Mouse (Mus musculus): ENCODE measurements around the gene Sox14.

The Sox14 gene

DNA sequence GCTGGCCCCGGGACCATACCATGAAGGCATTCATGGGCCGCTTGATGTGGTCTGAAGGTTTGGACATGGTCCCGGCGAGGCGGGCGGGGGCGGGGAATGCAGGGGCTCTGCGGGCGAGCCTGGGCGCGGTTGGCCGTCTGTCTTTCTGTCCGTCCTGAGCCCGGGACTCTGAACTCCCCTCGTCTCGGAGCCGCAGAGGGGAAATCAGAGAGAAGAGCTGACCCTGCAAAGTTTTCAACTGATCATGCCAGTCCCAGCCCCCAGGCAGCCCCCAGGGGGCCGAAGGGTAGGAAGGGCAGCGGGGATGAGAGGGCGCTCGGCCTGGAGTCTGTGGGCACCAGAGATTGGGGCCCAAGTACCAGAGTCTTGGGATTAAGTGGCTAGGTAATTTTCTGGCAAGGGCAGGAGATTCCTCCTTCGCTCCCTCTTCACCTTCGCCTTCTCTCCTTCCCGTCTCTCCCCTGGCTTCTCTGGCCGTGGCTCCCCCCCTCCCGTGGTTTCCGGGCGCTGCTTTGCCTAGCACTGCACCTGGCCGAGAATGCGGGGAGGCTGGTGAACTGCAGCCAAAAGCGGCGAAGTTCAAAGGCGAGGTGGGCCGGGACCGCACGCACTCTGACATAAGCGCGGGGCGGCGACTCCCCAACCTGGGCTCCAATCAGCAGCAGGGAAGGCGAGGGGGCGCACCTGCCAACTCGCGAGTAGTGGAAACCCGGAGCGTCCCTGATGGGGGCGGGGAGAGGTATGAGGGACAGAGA, at the start of gene Sox14:
Gene Sox14 (minus strand): TSS at position 553 of the 755 bp plus-strand sequence.
- DNase-seq (ENCODE audit: low read depth, low spot score), result peak; percentile 74

GRCm38 (mm10) chr9:99879311-99879710, 3.3 kb upstream of the Sox14 start:
- DNase-seq (ENCODE audit: low read depth, low spot score), result no peak

DNA sequence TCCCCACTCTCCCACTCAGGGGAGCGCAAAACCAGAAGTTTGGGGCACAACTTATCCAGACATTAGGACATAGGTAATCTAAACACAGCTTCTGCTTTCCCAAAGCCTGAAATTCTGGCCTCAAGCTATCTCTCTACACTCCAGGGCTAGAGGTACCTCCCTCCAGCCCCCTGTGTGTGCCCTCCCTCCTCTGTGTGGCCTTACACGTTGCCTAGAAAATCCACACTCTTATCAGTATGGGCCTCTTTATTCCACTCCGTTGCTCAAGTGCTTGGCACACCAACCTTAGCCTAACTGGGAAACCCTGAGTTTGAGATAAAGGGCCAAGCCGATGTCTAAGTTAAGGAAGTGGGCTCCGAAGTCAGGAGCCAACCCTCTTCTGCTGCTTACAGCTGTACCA, 2.6 kb upstream of the Sox14 start:
- DNase-seq (ENCODE audit: low read depth, low spot score), result no peak

- DNase-seq (ENCODE audit: low read depth, low spot score), result no peak
These were observed 1.1 kb upstream of the Sox14 start for GRCm38 (mm10) chr9:99877056-99877546.

DNA sequence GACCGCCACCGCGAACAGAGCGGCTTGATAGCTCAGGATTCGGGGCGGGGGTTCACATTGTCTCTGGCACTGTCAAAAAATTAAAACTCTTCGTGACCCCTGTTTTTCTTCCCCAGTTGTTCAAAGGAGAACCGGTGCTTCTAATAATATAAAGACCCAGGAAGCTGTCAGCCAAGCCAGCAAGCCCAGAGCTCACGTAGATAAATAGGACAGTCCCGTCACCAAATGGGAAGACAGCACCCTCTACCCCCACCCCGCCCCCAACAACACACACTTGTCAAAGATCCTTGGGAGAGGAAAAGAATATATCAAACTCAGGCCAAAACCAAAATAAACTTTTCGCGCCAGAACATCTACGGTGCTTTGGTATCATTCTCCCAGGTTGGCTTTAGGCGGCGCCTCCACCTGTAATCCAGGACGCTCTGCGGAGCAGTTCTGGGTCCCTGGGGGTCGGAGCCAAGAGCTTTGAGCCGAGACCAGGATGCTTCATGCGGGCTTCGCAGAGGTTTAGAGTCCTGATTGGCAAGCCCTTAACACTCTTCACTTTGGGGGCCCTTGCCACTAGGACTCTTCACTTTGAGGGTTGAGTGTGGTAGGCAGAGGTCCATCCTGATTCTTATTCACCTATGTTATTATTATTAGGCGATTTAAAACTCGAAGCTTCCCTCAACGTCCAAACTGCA, 544 bp upstream of the Sox14 start:
- DNase-seq (ENCODE audit: low read depth, low spot score), result peak; percentile 35

DNA sequence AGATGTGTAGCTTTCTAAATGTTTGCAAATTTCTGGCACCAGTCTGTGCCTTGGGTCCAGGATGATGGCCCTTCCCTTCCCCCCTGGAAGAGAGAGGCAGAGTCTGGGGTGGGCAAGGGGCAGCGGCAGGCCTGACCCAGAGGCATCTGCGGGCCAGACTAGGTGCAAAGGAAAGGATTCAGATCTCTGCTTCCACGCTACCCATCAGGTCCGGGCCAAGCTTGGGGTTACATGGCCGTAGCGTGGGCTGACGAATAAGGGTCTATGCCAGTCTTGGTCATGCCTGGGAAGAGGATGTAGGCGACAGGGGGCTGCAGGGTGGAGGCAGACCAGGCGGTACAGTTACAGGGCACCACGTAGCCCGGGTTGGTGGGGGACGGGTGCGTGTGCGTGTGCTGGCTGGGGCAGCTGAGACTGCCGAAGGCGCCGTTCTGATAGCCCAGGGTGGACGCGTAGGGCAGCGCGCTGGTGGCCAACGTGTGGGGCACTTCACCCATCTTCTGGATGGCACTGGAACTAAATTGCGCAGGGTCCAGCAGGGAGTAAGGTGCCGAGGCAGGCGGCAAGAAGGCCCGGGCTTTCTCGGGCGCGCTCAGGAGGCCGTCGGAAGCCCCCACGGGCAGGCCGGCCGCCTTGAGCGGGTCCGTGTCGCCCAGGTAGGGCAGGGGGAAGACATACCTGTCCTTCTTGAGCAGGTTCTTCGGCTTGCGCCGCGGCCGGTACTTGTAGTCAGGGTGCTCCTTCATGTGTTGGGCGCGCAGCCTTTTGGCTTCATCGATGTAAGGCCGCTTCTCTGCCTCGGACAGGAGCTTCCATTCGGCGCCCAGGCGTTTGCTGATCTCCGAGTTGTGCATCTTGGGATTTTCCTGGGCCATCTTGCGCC, 994 bp downstream of the Sox14 start:
- peak; percentile 53 for DNase-seq (ENCODE audit: low read depth, low spot score)

DNA sequence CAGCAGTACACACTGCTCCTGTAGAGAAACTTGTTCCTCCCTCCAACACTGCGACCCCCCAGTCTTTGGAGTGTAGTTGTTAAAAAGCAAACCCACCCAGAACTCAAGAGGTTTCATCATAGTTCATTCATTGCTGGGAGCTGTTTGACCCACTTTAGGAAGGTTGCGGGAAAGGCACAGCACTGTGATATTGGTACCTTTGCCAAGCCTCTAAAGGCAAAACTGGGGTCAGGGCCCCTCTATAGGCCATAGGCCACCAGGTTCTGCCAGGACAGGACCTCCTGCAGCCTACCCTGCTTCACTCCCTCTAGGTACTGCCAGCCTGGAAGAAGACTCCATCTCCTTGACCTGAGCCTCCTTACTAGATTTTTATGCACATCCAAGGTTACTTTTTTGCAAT, 2.2 kb downstream of the Sox14 start:
- DNase-seq (ENCODE audit: low read depth, low spot score), result no peak

DNA sequence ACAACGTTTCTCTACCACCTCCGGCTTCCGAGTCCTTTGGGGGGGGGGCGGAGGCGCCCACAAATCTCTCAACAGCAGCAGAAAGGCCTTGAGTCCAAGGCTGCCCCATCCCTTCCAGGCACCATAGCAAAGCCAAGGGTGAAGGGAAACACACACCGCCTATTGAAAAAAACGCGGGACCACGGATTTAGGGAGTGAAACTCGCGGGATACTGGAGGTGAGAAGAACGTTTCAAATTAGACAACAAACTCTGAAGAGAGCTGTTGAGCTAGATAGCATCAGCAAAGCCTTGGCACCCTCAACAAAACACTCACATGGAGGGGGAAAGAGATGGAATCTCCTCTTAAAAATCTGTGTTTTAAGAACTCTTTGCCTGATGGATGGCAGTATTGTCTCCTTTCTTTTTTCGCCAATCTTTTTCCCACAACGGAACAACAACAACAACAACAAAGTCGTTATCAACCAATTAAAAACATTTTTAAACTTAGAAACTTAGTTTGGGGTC, 2.8 kb downstream of the Sox14 start:
- peak; percentile 17 for DNase-seq (ENCODE audit: low read depth, low spot score)

DNA sequence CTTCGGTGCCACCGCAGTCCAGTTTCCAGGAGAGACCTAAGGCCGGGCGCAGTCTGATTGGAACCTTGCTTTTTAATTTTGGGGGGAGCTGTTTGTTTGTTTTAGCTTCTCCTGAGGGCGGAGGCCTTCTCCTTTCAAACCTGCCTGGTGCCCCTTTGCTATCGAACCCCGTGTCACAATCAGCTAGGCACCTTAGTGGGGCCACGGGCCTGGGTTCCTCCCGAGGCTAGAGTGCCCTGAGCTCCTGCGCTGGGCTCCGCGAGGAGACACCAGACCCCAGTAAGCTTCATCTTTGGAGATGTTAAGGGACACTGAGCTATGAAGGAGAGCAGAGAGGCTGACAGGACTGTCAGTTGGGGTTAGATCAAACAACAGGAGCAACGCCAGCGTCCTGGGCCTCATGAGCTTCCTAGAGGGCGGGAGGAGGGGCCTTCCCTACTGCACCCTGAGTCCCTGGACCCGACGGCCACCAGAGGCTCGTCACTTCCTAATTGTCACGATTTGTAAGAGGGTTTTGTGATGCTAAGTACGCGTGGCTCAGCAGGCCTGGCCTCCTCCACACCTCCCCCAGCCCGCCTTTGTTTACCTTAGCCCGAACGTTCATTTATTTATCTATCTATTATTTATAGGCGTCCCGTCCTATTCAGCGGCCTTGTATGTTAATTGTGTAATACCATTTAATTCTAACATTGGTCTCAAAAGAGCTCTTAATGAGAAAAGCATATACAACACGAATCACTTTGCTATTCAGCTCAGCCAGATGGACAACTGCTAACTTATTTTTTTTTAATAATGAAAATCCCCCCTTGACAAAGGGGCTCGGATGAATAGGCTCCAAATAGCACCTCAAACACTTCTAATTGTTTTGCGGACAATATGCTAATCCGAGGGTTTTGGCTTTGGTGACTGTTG, 3.5 kb downstream of the Sox14 start:
- DNase-seq (ENCODE audit: low read depth, low spot score), result peak; percentile 78

DNA sequence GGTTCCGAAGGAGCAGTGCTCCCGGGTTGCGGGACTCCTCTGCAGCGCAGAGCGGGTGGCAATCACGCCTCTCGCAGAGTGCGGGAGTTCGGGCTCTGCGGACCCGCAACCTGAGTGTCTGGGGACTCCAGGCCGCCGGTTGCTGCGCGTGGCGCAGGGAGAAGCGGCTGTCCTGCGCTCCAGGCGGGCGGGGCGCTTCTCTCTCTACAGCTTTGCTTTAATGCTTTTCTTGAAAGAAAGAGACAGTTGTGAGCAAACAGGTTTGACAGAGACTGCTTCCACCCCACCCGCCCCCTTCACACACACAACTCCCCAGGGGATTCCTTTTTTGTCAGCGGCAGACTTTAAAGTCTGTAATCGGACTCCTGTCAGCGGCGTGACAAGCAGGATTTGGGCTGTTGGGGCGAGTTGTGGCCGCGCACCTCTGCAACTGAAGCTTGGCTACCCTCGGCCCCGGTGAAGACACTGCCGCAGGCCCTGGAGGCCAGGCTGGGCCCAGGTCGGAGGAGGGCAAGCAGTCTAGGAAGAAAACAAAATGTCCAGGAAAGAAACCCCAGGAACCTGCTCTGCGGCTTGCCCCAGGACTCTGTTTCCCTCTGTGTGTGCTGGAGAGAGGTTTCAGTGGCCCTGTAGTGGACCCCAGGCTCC, 4.3 kb downstream of the Sox14 start:
- peak; percentile 84 for DNase-seq (ENCODE audit: low read depth, low spot score)

DNA sequence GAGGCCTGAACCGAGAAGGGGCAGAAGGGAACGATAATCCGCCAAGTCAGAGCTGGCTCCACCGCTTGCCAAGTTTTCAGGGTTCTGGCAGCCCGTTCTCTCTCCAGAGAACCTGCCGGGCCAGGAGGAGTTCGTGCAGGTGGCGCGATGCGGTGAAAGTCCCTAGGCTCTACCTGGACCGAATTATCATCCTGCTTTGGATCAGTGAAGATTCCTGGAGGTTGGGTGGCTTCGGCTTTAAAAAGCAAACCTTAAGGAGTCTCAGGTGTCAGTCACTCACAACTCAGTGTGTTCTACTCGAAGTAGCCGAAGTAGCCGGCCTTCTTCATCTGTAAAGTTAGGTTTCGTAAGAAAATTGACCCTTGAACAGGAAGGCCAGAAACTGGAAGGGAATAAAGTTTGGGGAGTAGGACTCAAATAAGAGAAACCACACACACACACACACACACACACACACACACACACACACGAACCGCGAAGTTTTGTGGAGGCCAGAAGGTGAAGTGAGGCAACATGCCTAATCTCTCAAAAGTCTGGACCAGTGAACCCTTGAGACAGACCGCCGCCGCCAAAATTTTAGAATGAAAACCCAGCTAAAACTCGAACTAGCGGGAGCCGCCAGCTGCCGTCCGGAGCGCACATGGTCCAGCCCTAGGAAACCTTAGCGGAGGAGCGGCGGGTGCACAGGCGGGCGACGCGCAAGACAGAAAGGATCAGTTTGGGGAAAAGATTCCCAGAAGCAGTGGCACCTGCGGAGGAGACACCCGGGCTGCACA, 5.0 kb downstream of the Sox14 start:
- peak; percentile 43 for DNase-seq (ENCODE audit: low read depth, low spot score)

- peak; percentile 52 for DNase-seq (ENCODE audit: low read depth, low spot score)
These were observed 5.8 kb downstream of the Sox14 start for GRCm38 (mm10) chr9:99869936-99870779.

GRCm38 (mm10) chr9:99869275-99869674, 6.7 kb downstream of the Sox14 start:
- peak; percentile 67 for DNase-seq (ENCODE audit: low read depth, low spot score)

- peak; percentile 74 for DNase-seq (ENCODE audit: low read depth, low spot score)
These were observed 7.4 kb downstream of the Sox14 start for GRCm38 (mm10) chr9:99868606-99869005.

GRCm38 (mm10) chr9:99868054-99868453, 7.9 kb downstream of the Sox14 start:
- no peak for DNase-seq (ENCODE audit: low read depth, low spot score)

GRCm38 (mm10) chr9:99862936-99863335, 13.0 kb downstream of the Sox14 start:
- no peak for DNase-seq (ENCODE audit: low read depth, low spot score)

DNA sequence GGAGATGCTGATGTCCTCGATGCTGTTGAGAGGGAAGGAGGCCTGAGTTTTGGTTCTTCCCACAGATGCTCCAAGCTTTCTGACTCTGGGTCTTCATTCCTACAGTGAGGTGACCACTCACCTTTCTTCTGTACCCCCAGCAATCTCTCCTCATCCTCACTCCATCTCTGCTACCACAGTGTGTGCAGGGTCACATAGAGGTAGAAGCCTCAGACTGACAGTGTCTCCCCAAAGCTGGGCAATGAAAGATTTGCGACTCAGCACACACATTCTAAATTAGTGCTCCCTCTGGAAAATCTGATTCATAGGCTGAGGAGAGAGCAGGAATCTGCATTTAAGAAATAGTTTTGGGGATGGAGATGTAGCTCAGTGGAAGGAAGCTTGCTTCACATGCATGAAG, 21.5 kb downstream of the Sox14 start:
- no peak for DNase-seq (ENCODE audit: low read depth, low spot score)

DNA sequence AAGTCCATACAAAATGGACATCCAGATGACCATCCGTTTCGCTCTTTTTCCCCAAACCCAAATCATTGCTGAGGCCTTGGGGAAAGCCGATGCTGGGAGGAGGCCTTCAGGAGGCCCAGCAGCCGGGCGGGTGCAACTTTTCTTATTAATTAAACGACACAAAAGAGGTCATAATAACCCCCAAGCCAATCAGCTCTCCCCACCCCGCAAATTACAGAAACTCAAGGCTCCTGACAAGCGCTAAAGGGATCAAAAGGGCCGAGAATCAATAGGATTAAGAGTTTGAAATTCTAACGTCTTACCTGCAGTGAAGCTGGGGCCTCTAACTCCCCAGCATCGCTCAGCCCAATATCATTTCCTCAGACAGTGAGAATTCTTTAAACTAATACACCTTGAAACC, 22.6 kb downstream of the Sox14 start:
- no peak for DNase-seq (ENCODE audit: low read depth, low spot score)

DNA sequence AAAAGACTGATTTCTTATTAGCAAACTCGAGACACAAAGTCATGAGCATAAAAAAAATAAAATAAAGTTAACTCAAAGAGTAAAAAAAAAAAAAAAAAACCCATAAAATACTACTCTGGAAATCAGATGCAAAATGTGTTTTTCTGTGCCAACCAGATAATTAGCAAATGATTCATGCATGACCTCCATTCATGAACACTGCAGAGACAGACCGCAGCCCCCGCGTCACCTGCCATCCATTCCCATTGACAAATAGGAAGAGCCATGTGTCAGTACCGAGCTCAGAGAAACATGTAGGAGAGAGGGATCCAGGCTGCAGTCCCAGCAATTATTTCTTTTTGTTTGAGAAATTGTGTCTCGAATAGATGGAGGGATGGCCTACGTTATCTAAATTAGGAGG, 25.6 kb downstream of the Sox14 start:
- DNase-seq (ENCODE audit: low read depth, low spot score), result no peak

Measured in ZHBTc4 (cell line).